Mouse (Mus musculus): ENCODE results near the gene Strn3.
A peak's percentile ranks its signal among the peaks of the same experiment; 100 is the strongest.

Gene Strn3

DNA sequence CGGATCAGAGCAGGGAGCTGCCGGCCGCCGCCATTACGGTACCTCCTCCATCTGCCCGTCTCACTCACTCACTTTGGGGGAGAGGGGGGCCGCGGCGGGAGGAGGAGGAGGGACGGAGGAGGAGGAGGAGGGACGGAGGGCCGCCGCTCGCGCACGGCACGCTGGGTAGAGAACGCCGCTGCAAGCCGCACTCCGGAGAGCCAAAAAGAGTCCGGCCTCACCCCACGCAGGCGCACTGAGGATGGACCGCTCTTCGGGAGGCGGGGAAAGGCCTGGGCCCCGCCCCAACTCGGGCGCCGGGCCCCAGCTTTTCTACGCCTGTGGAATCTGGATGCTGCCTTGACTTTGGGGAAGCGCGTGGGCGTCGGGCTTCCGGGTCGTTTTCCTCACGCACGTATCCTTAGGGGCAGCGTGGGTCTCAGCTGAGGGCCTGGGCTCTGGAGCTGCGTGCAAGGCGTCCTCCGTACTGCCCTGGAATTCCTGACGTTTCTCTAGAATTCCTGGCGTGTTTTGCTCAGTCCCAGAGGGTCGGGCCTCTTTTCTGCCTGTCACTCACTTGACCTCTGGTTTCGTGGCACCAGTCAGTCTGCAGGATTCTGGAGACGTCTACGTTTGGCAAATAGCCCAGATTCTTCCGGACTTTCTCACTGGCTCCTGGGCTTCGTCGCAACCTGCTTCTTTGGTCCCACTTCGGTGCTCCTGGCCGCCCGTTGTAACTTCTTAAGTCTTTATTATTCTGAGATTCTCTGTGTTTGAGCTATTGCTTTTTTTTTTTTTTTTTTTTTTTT is at the start of gene Strn3:
Gene Strn3 (minus strand): TSS at position 53 of the 788 bp plus-strand sequence.
- peak; percentile 93 for DNase-seq (ENCODE audit: low read depth, low spot score)

DNA sequence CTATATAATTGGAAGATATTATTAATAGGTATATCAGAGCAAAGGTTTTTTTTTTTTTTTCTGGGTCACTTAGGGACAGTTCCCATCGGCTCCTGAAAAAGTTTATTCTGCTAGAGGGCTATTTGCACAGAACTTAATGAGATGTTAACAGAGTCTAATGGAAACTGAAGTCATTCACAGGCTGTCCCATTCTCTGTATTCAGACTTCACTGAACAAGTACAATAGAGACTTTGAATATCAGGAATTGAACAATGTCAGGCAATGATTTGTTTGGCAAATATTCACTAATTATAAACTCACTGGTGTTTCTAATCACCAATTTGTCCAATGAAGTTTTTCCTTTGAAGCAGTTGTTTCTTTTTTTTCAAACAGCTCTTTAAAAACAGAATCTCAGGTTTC is 45.1 kb upstream of the Strn3 start:
- DNase-seq (ENCODE audit: low read depth, low spot score) = no peak

- DNase-seq (ENCODE audit: low read depth, low spot score) = no peak
Measured at GRCm38 (mm10) chr12:51736381-51736780, 44.7 kb upstream of the Strn3 start.

- no peak for DNase-seq (ENCODE audit: low read depth, low spot score)
Measured at GRCm38 (mm10) chr12:51735840-51736271, 44.2 kb upstream of the Strn3 start.

GRCm38 (mm10) chr12:51734605-51735211 is 43.0 kb upstream of the Strn3 start:
- DNase-seq (ENCODE audit: low read depth, low spot score) = no peak

DNA sequence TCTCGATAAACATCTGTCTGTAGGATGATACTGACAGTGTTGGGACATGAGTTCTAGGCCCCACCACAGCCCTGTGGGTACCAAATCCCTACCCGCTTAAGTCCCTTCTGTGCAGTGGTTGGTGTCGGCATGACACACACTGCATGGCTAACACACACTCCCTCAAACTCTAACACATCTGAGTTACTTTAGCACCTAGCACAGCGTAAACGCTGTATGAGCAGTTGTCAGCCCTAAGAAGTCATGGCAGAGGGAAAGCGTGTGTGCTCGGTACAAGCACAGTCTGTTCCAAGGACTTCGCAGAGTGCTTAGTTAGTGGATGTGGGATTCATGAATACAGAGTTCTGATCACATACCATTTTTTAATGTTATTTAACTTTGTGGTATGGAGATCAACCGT is 38.1 kb upstream of the Strn3 start:
- no peak for DNase-seq (ENCODE audit: low read depth, low spot score)

- no peak for DNase-seq (ENCODE audit: low read depth, low spot score)
Measured at GRCm38 (mm10) chr12:51729058-51729457, 37.4 kb upstream of the Strn3 start.

- no peak for DNase-seq (ENCODE audit: low read depth, low spot score)
Measured at GRCm38 (mm10) chr12:51721836-51722235, 30.1 kb upstream of the Strn3 start.

DNA sequence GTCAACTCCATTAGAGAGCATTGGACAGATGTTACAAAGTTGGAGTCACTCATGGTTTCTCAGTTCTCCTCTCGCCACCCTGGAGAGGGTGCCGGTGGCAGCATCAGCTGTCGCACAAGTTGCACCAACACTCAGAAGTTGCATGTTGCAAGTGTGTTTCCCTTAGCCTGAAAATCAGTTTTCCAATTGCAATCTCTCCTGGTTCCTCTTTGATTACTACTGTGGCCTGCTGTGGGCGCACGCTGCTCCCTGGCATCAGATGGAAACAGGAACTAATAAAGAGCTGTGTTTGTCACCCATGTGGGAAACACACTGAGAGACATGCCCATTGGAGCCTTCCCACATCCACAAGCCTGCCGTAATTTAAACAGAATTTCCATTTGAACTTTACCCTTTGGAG is 26.9 kb upstream of the Strn3 start:
- DNase-seq (ENCODE audit: low read depth, low spot score) = no peak

DNA sequence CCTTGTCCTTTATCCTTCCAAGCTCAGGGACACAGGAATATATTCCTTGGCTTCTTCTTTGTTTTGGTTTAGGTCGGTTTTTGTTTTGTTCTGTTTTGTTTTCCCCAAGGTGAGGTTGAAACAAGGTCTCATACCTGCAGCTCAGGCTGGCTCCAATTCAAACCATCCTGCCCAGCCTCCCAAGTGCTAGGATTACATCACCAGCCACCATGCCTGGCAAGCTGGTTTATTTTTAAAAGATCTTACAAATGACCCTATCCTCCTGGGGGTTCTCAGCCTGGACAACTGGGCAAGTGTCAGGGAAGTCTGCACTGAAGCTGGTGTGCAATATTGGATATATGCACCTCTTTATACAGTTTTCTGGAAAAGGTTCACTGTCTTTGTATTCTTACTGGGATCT is 21.0 kb upstream of the Strn3 start:
- DNase-seq (ENCODE audit: low read depth, low spot score) = no peak

DNA sequence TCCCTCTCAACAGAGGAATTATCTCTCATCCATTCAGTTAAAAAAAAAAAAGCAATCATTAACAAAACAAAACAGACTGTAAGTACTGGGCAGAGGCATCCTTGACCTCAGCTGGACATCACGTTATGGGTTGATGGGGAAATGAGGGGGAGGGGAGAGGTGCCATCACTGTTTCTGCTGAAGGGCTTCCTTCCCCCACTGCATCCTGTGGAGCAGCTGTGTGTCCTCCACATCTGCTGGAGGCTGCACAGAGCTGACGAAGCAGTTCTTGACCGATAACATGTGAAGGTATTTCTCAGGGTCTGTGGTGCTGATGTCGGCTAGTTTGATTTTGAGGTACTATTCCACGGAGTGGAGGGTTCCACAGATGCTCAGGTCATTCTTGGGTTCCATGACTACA is 18.5 kb upstream of the Strn3 start:
- no peak for DNase-seq (ENCODE audit: low read depth, low spot score)

DNA sequence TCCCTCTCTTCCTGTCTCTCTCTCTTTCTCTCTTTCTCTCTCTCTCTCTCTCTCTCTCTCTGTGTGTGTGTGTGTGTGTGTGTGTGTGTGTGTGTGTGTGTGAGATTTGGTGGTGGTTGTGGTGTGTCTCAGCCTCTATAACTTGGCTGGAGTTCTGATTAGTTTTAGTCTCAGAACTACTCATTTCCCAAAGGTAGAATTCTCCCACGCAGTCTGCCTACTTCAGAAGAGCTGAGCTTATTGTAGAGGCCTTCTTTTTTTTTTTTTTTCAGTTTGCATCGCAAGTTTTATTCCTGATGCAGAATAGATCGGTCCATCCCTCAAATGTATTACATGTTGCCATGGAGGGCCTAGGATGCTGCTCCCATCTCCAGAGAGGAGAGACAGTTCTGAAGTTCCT is 18.0 kb upstream of the Strn3 start:
- no peak for DNase-seq (ENCODE audit: low read depth, low spot score)

- no peak for DNase-seq (ENCODE audit: low read depth, low spot score)
Measured at GRCm38 (mm10) chr12:51708941-51709686, 17.4 kb upstream of the Strn3 start.

DNA sequence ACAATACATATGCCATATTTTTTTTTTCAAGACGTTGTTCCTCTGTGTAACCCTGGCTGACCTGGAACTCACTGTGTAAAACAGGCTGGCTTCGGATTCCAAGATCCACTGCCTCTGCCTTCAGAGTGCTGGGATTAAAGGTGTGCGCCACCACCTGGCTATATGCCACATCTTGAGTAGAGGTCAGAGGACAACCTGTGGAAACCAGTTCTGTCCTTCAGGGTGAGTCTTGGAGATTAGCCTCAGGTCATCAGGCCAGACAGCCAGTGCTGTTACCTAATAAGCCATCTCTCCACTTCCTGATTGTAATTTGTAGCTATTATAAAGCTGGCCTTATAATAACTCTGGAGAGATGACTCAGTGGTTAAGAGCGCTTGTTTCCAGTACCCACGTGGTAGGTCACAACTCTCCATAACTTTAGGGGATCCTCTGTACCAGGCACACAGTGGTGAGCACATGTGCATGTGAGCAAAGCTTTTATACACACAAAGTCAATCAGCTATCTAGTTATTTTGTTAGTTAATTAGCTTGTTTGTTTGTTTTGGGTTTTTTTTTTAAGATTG is 15.1 kb upstream of the Strn3 start:
- DNase-seq (ENCODE audit: low read depth, low spot score) = no peak

- no peak for DNase-seq (ENCODE audit: low read depth, low spot score)
Measured at GRCm38 (mm10) chr12:51705778-51706177, 14.1 kb upstream of the Strn3 start.

GRCm38 (mm10) chr12:51704572-51704971 is 12.9 kb upstream of the Strn3 start:
- DNase-seq (ENCODE audit: low read depth, low spot score) = no peak

- no peak for DNase-seq (ENCODE audit: low read depth, low spot score)
Measured at GRCm38 (mm10) chr12:51703859-51704258, 12.2 kb upstream of the Strn3 start.

DNA sequence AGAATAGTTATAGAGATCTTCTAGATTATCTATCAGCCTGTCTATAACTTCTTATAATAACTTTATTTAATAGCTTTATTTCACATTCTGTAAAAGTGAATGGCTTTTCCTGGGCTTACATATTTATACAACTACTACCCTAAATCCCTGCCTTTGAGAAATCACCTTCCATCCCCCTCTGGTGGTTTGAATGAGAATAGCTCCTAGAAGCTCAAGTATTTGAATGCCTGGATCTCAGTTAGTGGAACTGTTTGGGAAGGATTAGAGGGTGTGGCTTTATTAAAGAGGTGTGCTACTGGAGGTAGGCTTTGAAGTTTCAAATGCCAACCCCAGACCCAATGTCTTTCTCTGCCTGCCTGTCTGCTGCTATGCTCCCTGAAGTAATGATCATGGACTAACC is 10.0 kb upstream of the Strn3 start:
- no peak for DNase-seq (ENCODE audit: low read depth, low spot score)

DNA sequence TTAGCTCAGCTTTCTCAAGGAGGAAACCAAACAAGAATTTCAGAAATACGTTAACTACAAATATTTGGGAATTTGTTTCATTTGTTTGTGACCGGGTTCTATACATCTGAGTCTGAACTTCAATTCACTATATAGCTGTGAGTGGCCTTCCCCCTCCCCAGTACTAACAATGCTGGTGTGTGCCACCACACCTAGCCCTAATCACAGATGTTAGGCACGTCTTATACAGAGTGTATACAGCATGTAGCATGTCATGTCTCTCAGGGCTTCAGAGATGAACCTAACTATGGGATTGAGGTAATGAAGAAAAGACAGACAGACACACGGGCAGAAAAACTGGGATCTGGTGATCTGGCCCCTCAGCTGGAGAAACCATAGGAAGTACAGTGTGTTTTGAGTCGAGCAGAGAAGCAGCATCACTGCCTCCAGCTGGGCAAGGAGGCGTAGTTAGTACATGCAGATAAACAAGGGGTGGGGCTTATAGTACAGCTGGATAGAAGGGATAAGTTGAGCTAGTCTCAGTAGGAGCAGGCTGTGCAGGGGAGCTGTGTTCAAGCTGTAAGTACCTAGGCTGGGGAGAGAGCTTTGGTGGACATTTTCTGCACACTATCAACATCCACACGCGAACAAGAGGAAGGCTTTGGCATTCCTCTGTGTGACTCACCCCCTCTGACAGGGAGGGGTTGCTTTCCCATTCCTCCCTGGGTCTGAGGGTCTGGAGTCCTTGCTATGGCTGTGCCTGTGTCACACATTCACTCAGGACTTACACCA is 8.1 kb upstream of the Strn3 start:
- DNase-seq (ENCODE audit: low read depth, low spot score) = peak; percentile 83

GRCm38 (mm10) chr12:51696157-51696556 is 4.5 kb upstream of the Strn3 start:
- no peak for DNase-seq (ENCODE audit: low read depth, low spot score)

GRCm38 (mm10) chr12:51694966-51695365 is 3.3 kb upstream of the Strn3 start:
- no peak for DNase-seq (ENCODE audit: low read depth, low spot score)

GRCm38 (mm10) chr12:51694096-51694495 is 2.4 kb upstream of the Strn3 start:
- no peak for DNase-seq (ENCODE audit: low read depth, low spot score)
